Mouse (Mus musculus) liver, adult 2 months (tissue): ENCODE data around the gene Entr1.
A peak's percentile ranks its signal among the peaks of the same experiment; 100 is the strongest.

Experiments
- CTCF ChIP-seq: fragments of 200-500 bp; IDR thresholded peaks from 2 replicates; pipeline ENCODE4 v1.5.1; 2011; ENCODE audit warnings: low read depth, low read length, control low read depth
- POLR2A ChIP-seq: fragments of 200-500 bp; IDR thresholded peaks from 2 replicates; pipeline ENCODE4 v1.6.1; 2011; ENCODE audit warnings: low read length, control low read depth; ENCODE audit not compliant: insufficient read depth; ENCODE audit errors: extremely low read depth

GRCm38 (mm10) chr2:26380131-26380771, 8.9 kb downstream of the Entr1 start, which contains the start of gene Snapc4:
- no peak for TF ChIP-seq CTCF
- TF ChIP-seq POLR2A, result 0 out of 2 replicates have a peak, but pooled peaks have one; percentile 7
